Mouse (Mus musculus): ENCODE measurements at regions not wholly inside any gene's neighbourhood (a gene's known extent, or its start where the extent isn't known, plus 50 kb on each side); places are given as distances from the start of the nearest gene placed in this dataset.

DNA sequence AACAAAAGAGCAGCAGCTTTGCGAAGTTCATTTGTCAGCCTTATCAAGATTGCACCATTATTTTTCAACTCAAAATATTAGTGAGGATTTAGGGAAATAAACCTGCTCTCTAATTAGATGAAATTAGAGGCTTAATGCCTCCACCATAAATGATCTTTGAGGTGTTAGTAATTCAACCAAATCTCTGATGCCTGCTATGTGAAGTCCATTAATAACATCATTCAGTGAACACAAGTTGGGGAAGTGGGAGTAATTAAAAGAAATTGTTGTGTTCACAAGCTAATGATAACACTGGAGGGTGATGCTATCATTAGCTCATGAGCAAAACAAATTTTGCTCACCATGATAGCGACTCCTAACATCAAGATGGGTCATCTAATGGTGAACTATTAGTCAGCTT is 246.0 kb downstream of the Ttc6 start:
- no peak for DNase-seq (ENCODE audit: inconsistent ontology term)

DNA sequence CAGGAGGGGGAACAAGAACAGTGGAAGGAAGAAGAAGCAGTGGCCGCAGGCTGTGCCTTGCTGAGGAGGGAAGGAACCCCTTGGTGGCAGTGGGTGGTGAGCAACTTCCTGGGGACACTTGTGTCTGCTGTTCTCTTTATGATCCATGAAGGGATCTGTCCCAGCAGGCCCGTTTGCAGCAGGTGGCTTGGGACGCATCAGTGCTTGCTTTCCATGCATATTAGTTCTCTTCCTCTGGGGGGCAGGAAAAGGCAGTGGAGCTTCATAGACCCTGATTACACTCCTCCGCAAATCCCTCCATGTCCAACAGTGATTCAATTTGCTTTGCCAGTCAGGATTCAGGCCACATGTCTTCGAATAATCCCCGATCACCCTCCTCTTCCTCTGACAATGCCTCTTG is 259.9 kb downstream of the Ttc6 start:
- no peak for DNase-seq (ENCODE audit: inconsistent ontology term)

GRCm38 (mm10) chr12:57825754-57826153 is 261.8 kb downstream of the Ttc6 start:
- peak; percentile 47 for DNase-seq (ENCODE audit: inconsistent ontology term)

DNA sequence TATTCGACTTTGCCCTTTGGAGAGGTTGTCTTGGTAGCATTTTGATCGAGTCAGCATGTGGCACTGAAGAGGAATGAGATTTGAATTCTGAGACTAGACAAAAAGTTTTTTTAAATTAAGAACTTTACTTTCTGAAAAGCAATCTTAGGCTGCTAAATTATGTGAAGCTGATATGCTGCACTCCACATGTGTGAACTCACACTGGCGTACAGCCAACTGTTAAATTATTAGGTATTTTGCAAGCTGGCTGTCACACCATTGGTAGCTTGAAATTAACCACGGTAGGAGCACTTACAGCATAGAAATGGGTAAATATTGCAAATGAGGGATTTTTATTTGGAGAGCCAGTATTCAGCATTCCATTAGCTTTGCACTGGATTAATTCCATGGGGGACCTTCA is 278.9 kb downstream of the Ttc6 start:
- no peak for DNase-seq (ENCODE audit: inconsistent ontology term)

DNA sequence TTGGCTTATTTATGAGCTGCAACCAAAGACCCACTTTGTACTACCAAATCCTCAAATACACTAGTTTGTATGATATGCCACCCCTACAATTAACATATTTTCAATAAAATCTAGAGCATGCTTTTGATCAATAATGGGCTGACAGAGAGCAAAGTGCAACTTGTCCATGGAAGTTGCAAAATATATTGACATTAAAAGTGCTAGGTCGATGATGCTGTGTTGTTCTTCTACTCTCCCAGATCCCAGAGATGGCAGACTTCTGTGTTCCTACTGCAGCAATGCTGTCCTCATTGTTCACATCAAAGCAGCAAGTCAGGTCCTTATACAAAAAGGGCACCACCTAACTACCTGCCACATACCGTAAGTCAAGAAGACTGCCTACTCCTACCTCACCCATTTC is 307.1 kb downstream of the Ttc6 start:
- DNase-seq (ENCODE audit: inconsistent ontology term), result no peak

DNA sequence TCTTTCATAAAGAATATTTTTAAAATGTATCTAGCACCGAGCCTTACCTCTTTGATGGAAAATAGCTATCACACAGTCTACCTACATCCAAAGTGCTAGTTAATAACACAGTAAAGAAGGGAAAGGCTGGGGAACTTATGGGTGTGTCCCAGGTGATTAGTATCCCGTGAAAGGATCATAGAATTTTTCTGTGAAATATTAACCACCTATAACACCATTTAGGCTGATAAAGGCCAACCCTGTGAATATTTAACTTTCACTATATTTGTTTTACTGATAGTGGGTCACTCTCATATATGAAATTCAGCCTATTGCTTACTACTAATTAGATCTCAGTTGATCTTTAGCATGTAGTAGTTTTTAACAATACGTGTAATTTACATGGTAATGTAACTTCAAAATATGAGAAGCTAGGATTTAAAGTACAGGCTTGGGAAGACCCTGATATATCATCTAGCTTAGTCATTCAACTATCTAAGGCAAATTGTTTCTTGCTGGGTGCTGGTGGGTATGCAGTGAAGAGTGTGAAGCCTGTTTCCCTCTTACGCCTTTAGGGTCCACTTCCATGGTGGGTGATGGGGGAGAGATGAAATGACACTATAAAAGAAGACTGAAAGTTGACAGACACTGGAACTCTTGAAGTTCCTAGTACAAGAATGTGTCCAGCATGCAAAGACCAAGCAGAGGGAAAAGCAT is 320.6 kb upstream of the Sstr1 start:
- DNase-seq (ENCODE audit: inconsistent ontology term), result no peak

- DNase-seq (ENCODE audit: inconsistent ontology term), result no peak
Observed at GRCm38 (mm10) chr12:57891556-57891955, 320.0 kb upstream of the Sstr1 start.

DNA sequence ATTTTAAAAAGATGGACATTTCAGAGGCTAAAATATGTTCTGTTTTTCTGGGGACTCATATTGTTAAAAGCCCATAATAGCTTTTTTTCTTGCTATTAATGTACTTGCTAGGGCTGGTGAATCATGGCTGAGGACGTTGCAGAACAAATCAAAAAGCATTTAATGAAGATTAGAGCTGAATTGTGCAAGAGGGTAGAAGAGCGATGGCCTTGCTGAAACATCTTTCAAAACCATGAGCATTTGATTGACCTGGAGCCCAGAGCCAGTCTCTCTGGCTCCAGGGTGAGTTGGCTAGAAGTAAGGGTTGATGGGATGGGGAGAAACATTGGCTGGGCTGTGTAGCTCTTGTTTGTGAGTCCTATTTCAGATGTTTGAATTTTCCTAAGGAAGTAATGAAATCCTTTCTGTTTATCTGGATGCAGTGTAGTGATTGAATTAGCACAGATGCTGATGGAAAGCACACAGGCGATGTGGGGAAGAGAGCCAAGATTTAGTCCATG is 313.8 kb upstream of the Sstr1 start:
- DNase-seq (ENCODE audit: inconsistent ontology term), result no peak

DNA sequence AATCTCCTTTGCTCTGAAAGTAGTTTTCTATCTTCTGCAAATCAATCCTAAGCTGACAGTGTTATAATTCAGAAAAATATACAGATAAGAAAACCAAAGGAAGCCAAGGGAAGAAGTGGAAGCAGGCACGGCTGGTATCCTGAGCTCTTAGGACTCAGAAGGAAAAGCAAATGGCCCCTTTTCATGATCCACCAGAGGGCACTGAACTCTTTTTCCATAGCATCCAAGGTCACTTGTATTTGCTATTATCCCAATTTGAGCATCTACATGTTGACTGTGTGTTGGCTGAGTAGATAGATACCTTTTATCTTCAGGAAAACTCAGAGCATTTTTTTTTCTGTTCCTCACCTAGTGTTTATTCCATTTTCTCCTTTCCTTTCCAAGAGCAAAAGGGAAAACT is 306.9 kb upstream of the Sstr1 start:
- no peak for DNase-seq (ENCODE audit: inconsistent ontology term)

DNA sequence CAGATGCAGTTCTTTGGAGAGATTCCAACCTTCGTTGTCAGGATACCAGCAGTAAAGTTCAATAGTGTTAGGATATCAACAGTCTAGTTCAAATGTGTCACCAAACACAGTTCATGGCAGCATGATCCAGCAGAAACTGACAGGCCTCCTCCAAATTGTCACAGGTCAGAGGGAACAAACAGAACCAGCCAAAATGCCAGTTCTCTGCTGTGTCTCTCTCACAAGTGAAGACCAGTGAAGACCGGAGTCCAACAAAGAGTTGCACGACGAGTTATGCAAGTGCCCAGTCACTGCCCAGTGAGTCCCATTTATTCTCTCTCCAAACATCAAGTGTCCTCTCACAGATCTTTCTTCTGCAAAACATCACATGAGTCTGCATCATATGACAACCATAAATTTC is 293.4 kb upstream of the Sstr1 start:
- DNase-seq (ENCODE audit: inconsistent ontology term), result no peak

GRCm38 (mm10) chr12:57922031-57922430 is 289.5 kb upstream of the Sstr1 start:
- no peak for DNase-seq (ENCODE audit: inconsistent ontology term)

DNA sequence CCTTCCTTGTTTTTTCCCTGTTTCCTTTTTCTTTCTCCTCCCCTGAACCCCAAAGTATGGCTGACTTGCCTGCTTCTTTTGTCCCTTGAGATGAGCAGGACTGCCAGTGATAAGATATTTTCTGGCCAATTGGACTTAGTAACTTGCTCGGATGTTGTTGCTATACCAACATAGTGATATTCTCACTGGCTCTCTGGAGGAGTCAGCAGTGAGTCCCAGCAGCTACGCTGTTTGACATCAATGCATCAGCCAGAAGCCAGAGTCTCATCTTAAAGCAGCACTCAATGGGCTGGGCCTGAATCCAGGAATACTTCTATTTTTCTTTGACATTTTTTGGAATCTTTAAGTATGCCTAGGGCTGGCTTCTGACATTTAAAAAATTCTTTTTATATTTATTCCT is 287.1 kb upstream of the Sstr1 start:
- DNase-seq (ENCODE audit: inconsistent ontology term), result no peak

DNA sequence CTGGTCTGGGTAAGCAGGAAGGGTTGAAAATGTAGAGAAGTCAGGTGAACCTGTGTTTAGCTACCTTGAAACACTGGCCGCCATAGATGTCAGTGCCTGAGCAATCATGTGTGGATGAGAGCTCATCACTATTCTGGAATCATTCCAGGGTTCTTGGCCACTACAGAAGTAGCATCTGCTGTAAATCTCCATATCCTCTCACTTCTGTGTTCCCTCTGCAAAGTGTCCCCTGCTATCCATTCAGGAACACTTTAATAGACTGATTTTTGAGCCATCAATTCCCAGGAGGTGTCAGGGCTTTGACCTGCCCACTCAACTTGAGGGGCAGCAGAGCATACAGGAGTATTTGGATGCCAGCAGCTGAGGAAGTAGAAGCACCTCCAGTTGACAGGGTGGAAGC is 284.7 kb upstream of the Sstr1 start:
- no peak for DNase-seq (ENCODE audit: inconsistent ontology term)

GRCm38 (mm10) chr12:57928030-57928429 is 283.5 kb upstream of the Sstr1 start:
- DNase-seq (ENCODE audit: inconsistent ontology term), result no peak

GRCm38 (mm10) chr12:57931856-57932255 is 279.7 kb upstream of the Sstr1 start:
- DNase-seq (ENCODE audit: inconsistent ontology term), result no peak

GRCm38 (mm10) chr12:57949886-57950285 is 261.7 kb upstream of the Sstr1 start:
- no peak for DNase-seq (ENCODE audit: inconsistent ontology term)

DNA sequence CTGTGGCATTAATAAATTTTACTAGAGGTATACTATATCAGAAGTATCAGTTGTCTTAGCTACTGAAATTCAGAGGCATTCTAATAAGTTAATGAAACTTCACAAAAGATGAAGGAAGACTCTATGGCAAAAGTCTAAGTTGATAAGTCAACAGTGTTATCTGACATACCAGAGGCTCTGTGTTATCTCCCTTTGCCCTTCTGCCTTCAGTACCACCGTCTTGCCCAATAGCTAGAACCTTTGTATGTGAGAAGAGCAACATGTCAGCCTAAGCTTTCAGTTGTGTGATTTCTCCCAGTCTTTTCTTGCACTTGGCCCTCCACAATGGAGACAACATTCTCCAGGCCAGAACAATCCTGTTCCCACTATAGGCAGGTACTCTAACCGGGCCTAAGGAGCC is 253.0 kb upstream of the Sstr1 start:
- no peak for DNase-seq (ENCODE audit: inconsistent ontology term)

- no peak for DNase-seq (ENCODE audit: inconsistent ontology term)
Observed at GRCm38 (mm10) chr12:57960171-57960570, 251.4 kb upstream of the Sstr1 start.

DNA sequence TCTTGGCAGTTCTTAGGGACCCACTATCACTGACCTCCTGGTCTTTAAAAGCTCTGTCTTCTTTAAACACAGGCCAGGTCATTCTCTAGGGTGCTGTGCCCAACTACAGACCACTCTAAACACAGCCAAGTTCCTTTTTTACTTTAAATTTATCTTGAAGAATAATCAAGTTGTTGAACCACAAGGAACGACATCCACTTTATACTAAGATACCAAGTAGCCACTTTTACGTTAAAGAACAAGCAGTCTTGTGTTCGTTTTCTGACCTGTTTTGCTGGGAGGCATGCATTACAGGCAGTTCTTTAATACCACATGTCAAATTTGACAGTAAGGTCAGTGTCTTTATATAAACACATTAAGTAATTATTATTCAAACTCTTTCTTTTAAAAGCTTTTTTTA is 242.4 kb upstream of the Sstr1 start:
- no peak for DNase-seq (ENCODE audit: inconsistent ontology term)

- DNase-seq (ENCODE audit: inconsistent ontology term), result no peak
Observed at GRCm38 (mm10) chr12:57970163-57970562, 241.4 kb upstream of the Sstr1 start.

DNA sequence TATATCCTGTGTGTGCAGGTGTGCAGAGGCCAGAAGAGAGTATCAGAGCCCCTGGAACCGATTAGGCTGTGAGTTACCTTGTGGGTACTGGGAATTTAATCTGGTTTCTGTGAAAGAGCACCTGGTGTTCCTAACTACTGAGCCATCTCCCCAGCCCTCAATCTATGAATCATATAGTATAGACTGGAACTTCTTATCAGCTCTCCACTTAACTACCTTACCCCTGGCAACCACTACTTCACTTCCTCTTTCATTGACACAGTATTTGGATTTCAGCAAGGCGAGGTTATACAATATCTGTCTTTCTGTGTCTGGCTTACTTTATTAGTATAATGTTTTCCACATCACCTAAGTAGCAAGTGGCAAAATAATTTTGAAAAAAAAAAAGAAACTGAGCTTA is 239.1 kb upstream of the Sstr1 start:
- no peak for DNase-seq (ENCODE audit: inconsistent ontology term)

Data from Muller cell, postnatal 12 days (primary cell).